Mouse (Mus musculus) embryonic facial prominence, embryonic 14.5 days (tissue): ENCODE measurements around the gene Cbr4. TPM values are rescaled to one million over a fixed set of nuclear protein-coding genes. Genes with fewer than 3 reads are reported as not detected.

Experiments
- ATAC-seq: fragments of 200-750 bp; cut with Nextera tagmentation; 2 replicates; pipeline ENCODE4 v1.8.0; 2017; ENCODE audit warnings: low read depth, moderate number of reproducible peaks, moderate TSS enrichment
- DNase-seq: peaks from one replicate; pipeline ENCODE4 v3.0.0-alpha.2; 2015; ENCODE audit warnings: low spot score
- H3K27ac ChIP-seq: fragments of 300-500 bp; sonication (generic); replicated peaks from 2 replicates; pipeline ENCODE4 v1.5.1; 2014; ENCODE audit warnings: low read depth, mild to moderate bottlenecking, low read length, moderate library complexity
- H3K27me3 ChIP-seq: fragments of 300-500 bp; sonication (generic); replicated peaks from 2 replicates; pipeline ENCODE4 v1.6.1; 2014; ENCODE audit warnings: low read length; ENCODE audit not compliant: control insufficient read depth, insufficient read depth
- H3K36me3 ChIP-seq: fragments of 300-500 bp; sonication (generic); 2 replicates; pipeline ENCODE4 v1.6.1; 2014; ENCODE audit warnings: low read length, mixed read lengths; ENCODE audit not compliant: control insufficient read depth, insufficient read depth
- H3K4me1 ChIP-seq: fragments of 300-500 bp; sonication (generic); 2 replicates; pipeline ENCODE4 v1.6.1; 2014; ENCODE audit warnings: antibody characterized with exemption, low read length; ENCODE audit not compliant: control insufficient read depth, insufficient read depth
- H3K4me2 ChIP-seq: fragments of 300-500 bp; sonication (generic); 2 replicates; pipeline ENCODE4 v1.6.1; 2014; ENCODE audit warnings: low read depth, mild to moderate bottlenecking, low read length, moderate library complexity, mixed read lengths
- H3K4me3 ChIP-seq: fragments of 300-500 bp; sonication (generic); 2 replicates; pipeline ENCODE4 v1.5.1; 2014; ENCODE audit warnings: low read depth, mild to moderate bottlenecking, low read length
- H3K9ac ChIP-seq: fragments of 300-500 bp; sonication (generic); 2 replicates; pipeline ENCODE4 v1.6.1; 2014; ENCODE audit warnings: low read depth, mild to moderate bottlenecking, low read length, moderate library complexity, mixed read lengths
- H3K9me3 ChIP-seq: fragments of 300-500 bp; sonication (generic); 2 replicates; pipeline ENCODE4 v1.6.1; 2016; ENCODE audit warnings: low read length; ENCODE audit not compliant: control insufficient read depth
- WGBS: fragments of 180-500 bp; shearing (Covaris S2); extraction: QIAGEN DNeasy Blood & Tissue Kit; methylation state at CpG from one replicate; pipeline ENCODE4 v1.1.7; 2014; 5-methylcytosine and 5-hydroxymethylcytosine counted together
- polyA plus RNA-seq: library from polyadenylated mRNA; unstranded; fragments of >200 nt; fragmentation: Nextera tagmentation; extraction: Ambion mirVana; gene quantifications from 2 replicates; pipeline ENCODE4 v1.2.1, GENCODE M21; 2014

The Cbr4 gene
- polyA plus RNA-seq, 1 experiment from 2014 or later: 31.3 TPM

DNA sequence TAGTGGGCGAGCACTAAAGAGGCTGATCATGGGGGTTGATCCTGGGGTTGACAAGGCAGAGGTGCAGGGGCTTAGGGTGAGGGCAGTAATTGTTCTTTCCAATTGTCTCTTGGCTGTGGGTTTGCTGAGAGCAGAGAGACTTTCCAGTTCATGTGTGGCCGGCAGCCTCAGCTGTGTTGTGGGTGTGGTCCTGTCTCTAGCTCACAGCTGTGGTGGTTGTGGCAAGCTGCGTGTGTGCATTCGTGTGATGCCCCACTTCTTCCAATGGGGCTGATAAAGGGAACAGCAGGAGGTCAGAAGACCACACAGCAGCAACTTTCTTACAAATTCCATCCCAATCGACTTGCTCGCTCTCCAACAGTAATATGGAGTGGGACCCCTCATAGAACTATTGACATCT, 41.1 kb downstream of the Cbr4 start:
- ATAC-seq (0 out of 2 replicates have a peak, but pooled peaks have one; percentile 44), DNase-seq (peak; percentile 61)
- H3K9ac ChIP-seq: no peak overlapping the region
- H3K4me2 ChIP-seq: no peak overlapping the region
- peak overlapping the region; percentile 46; the same call in 1 of the 2 replicates for H3K27ac ChIP-seq
- H3K4me3 ChIP-seq: no peak overlapping the region
- H3K4me1 ChIP-seq: no peaks in the 10 kb centered on the region
- WGBS: 81% methylated on average over 6 of the region's 6 CpGs
- H3K27me3 ChIP-seq: no peaks in the 10 kb centered on the region
- H3K36me3 ChIP-seq: peaks cover 80% of the 10 kb centered on the region
- no peaks in the 10 kb centered on the region for H3K9me3 ChIP-seq

DNA sequence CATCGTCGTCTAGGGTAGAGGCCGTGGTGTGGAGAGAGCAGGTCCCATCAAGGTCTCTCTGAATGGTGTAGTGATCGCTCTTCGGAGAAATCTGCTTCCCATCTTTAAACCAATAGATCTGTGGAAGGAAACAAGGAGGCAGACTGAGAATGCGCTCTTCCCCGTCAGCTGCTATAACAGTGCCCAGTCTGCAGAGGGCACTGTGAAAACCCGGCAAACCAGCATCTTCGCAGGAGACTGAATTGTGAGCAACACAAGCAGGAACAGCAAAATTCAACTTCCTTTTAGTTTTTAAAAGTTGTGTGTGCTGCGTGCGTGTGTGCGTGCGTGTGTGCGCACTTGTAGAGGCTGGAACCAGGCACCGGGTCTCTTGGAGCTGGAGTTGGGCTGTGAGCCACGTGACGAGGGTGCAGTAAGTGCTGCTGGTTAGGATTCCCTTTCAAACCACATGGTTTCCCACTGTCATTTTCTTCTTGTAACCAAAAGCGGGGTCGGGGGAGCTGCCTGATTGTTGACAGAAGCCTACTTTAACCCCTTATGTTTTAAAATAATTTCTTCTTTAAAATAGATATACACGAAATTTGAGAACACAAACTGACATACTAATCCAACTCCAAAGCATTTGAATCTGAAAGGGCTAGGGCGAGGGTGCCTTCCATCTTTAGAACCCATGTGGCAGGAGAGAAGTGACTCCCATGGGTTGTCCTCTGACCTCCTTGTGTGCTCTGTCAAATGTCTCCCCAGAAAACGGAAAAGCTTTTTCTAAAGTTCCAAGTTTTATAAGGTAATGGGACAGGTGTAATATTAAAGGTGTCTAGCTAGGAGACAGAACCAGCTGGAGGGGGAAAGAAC, 44.6 kb downstream of the Cbr4 start:
- H3K27me3 ChIP-seq: no peaks in the 10 kb centered on the region
- no peaks in the 10 kb centered on the region for H3K9me3 ChIP-seq
- H3K9ac ChIP-seq: no peak overlapping the region
- DNase-seq (no peak), ATAC-seq (no peak)
- H3K4me3 ChIP-seq: no peak overlapping the region
- WGBS: 71% methylated on average over 22 of the region's 22 CpGs
- H3K4me1 ChIP-seq: no peaks in the 10 kb centered on the region
- peaks cover 82% of the 10 kb centered on the region for H3K36me3 ChIP-seq
- H3K27ac ChIP-seq: no peak overlapping the region
- H3K4me2 ChIP-seq: no peak overlapping the region

GRCm38 (mm10) chr8:61532831-61533230, 45.3 kb downstream of the Cbr4 start:
- no peak overlapping the region for H3K4me2 ChIP-seq
- 62% methylated on average over 5 of the region's 5 CpGs for WGBS
- no peaks in the 10 kb centered on the region for H3K9me3 ChIP-seq
- ATAC-seq: no peak
- peaks cover 81% of the 10 kb centered on the region for H3K36me3 ChIP-seq
- DNase-seq: no peak
- no peaks in the 10 kb centered on the region for H3K27me3 ChIP-seq
- H3K4me1 ChIP-seq: no peaks in the 10 kb centered on the region
- no peak overlapping the region for H3K4me3 ChIP-seq
- H3K9ac ChIP-seq: no peak overlapping the region
- no peak overlapping the region for H3K27ac ChIP-seq

- no peak overlapping the region for H3K27ac ChIP-seq
- 0 out of 2 replicates have a peak, but pooled peaks cover 3% of the 10 kb centered on the region for H3K4me1 ChIP-seq
- no peak overlapping the region for H3K9ac ChIP-seq
- ATAC-seq: 0 out of 2 replicates have a peak, but pooled peaks have one; percentile 30
- no peak overlapping the region for H3K4me2 ChIP-seq
- no peaks in the 10 kb centered on the region for H3K27me3 ChIP-seq
- H3K4me3 ChIP-seq: no peak overlapping the region
- 39% methylated on average over 16 of the region's 16 CpGs for WGBS
- DNase-seq: no peak
- peaks cover 81% of the 10 kb centered on the region for H3K36me3 ChIP-seq
- H3K9me3 ChIP-seq: no peaks in the 10 kb centered on the region
Measured at GRCm38 (mm10) chr8:61533356-61533926, 45.9 kb downstream of the Cbr4 start.

- no peak overlapping the region for H3K9ac ChIP-seq
- H3K4me3 ChIP-seq: no peak overlapping the region
- H3K27ac ChIP-seq: no peak overlapping the region
- 0 out of 2 replicates have a peak, but pooled peaks cover 3% of the 10 kb centered on the region for H3K4me1 ChIP-seq
- ATAC-seq: no peak
- DNase-seq: no peak
- no peaks in the 10 kb centered on the region for H3K9me3 ChIP-seq
- whole genome bisulfite sequencing: 78% methylated on average over 11 of the region's 11 CpGs
- H3K27me3 ChIP-seq: no peaks in the 10 kb centered on the region
- H3K4me2 ChIP-seq: no peak overlapping the region
- H3K36me3 ChIP-seq: peaks cover 68% of the 10 kb centered on the region
Measured at GRCm38 (mm10) chr8:61535472-61535871, 47.9 kb downstream of the Cbr4 start.

- H3K4me3 ChIP-seq: no peak overlapping the region
- H3K9me3 ChIP-seq: no peaks in the 10 kb centered on the region
- no peak overlapping the region for H3K4me2 ChIP-seq
- DNase-seq (peak; percentile 45), ATAC-seq (no peak)
- H3K4me1 ChIP-seq: 0 out of 2 replicates have a peak, but pooled peaks cover 3% of the 10 kb centered on the region
- H3K9ac ChIP-seq: no peak overlapping the region
- H3K36me3 ChIP-seq: peaks cover 57% of the 10 kb centered on the region
- H3K27ac ChIP-seq: peak overlapping the region; percentile 48; the same call in 1 of the 2 replicates
- WGBS: 58% methylated on average over 5 of the region's 5 CpGs
- H3K27me3 ChIP-seq: no peaks in the 10 kb centered on the region
Measured at GRCm38 (mm10) chr8:61537471-61537870, 49.9 kb downstream of the Cbr4 start.

DNA sequence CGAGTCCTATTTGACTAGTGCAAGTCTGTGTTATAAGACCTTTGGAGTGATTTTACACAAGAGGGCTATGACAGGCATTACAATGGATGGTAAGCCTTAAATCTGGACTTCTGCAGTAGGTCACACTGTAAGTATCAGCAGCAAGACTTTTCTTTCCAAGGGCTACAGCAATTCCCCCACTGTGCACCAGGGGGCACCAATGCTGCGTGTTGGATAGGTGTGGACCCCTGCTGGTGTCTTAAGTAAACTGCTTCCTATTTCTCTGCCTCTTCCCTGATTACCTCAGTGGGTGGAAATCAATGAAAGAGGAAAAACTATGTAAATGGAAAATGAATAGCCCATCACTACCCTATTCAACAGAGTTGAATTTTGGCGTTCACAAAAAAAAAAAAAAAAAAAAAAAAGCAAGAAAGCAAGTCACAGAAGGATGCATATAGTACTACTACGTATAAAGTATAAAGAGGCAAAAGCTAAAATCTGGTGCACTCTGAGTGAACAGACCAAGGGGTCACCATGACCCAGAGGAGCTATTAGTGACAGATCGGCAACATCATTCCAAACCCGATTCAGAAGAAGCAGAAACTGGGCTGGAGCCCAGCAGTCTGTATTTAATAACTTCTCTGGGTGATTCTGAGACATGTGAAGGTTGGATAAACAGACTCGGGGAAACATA, 52.4 kb downstream of the Cbr4 start:
- Histone ChIP-seq H3K4me1 (0 out of 2 replicates have a peak, but pooled peaks cover 3% of the 10 kb centered on the region), H3K4me3 (no peak overlapping the region), H3K9me3 (no peaks in the 10 kb centered on the region), H3K4me2 (no peak overlapping the region), H3K27me3 (no peaks in the 10 kb centered on the region), H3K36me3 (peaks cover 50% of the 10 kb centered on the region), H3K9ac (no peak overlapping the region), H3K27ac (no peak overlapping the region)
- peak; percentile 71 for ATAC-seq
- 37% methylated on average over 7 of the region's 7 CpGs for WGBS
- DNase-seq: peak; percentile 91

DNA sequence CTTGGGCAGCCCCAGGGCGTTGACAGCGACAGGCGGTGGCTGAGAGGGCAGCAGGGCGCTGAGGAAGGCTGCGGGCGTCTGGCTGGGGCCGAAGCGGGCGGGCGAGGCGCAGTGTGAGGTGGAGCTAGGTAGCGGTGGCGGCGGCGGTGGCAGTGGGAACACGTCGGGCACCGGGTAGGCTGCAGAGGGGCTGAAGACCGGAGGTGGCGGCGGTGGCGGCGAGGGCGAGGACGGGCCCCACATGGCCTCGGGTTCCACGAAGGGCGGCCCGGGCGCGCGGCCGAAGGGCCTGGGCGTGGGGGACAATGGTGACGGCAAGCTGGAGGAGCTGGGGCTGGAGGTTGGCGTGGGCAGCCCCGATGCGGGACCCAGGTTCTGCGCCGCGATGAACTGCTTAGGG, 62.1 kb downstream of the Cbr4 start:
- Histone ChIP-seq H3K27me3 (no peaks in the 10 kb centered on the region), H3K27ac (no peak overlapping the region), H3K4me2 (no peak overlapping the region), H3K36me3 (peaks cover 56% of the 10 kb centered on the region), H3K9ac (no peak overlapping the region), H3K4me3 (no peak overlapping the region), H3K9me3 (peaks cover 20% of the 10 kb centered on the region), H3K4me1 (peaks cover 16% of the 10 kb centered on the region; the same call in 1 of the 2 replicates)
- DNase-seq (no peak), ATAC-seq (no peak)
- 64% methylated on average over 34 of the region's 41 CpGs for WGBS
